Mouse (Mus musculus) midbrain, embryonic 11.5 days (tissue): ENCODE measurements around the gene Mprip. TPM values are rescaled to one million over a fixed set of nuclear protein-coding genes. Genes with fewer than 3 reads are reported as not detected.

Experiments used
- ATAC-seq: fragments of 200-750 bp; cut with Nextera tagmentation; 2 replicates; pipeline ENCODE4 v1.8.0; 2017; ENCODE audit warnings: moderate TSS enrichment, moderate library complexity; ENCODE audit not compliant: low FRiP score
- DNase-seq: peaks from one replicate; pipeline ENCODE4 v3.0.0; 2015; ENCODE audit warnings: low spot score; ENCODE audit errors: missing footprints
- H3K27ac ChIP-seq: fragments of 300-500 bp; sonication (generic); 2 replicates; pipeline ENCODE4 v1.5.1; 2014; ENCODE audit warnings: low read depth, low read length
- H3K27me3 ChIP-seq: fragments of 300-500 bp; sonication (generic); 2 replicates; pipeline ENCODE4 v1.6.1; 2014; ENCODE audit warnings: mild to moderate bottlenecking, low read length, moderate library complexity, mixed read lengths; ENCODE audit not compliant: control insufficient read depth, insufficient read depth
- H3K36me3 ChIP-seq: fragments of 300-500 bp; sonication (generic); 2 replicates; pipeline ENCODE4 v1.6.1; 2014; ENCODE audit warnings: mild to moderate bottlenecking, low read length, moderate library complexity, mixed read lengths; ENCODE audit not compliant: control insufficient read depth, insufficient read depth
- H3K4me1 ChIP-seq: fragments of 300-500 bp; sonication (generic); 2 replicates; pipeline ENCODE4 v1.6.1; 2014; ENCODE audit warnings: low read length; ENCODE audit not compliant: control insufficient read depth, insufficient read depth
- H3K4me2 ChIP-seq: fragments of 300-500 bp; sonication (generic); 2 replicates; pipeline ENCODE4 v1.6.1; 2014; ENCODE audit warnings: mild to moderate bottlenecking, moderate library complexity
- H3K4me3 ChIP-seq: fragments of 300-500 bp; sonication (generic); 2 replicates; pipeline ENCODE4 v1.5.1; 2014; ENCODE audit warnings: low read depth, low read length
- H3K9ac ChIP-seq: fragments of 300-500 bp; sonication (generic); 2 replicates; pipeline ENCODE4 v1.6.1; 2014; ENCODE audit warnings: low read length
- H3K9me3 ChIP-seq: fragments of 300-500 bp; sonication (generic); 2 replicates; pipeline ENCODE4 v1.6.1; 2016; ENCODE audit warnings: low read length; ENCODE audit not compliant: control insufficient read depth
- WGBS: fragments of 180-500 bp; shearing (Covaris S2); extraction: QIAGEN DNeasy Blood & Tissue Kit; methylation state at CpG from one replicate; pipeline ENCODE4 v1.1.7; 2014; 5-methylcytosine and 5-hydroxymethylcytosine counted together
- polyA plus RNA-seq: library from polyadenylated mRNA; unstranded; fragments of >200 nt; fragmentation: Nextera tagmentation; extraction: Ambion mirVana; gene quantifications from 2 replicates; pipeline ENCODE4 v1.2.1, GENCODE M21; 2014

Gene Mprip
- polyA plus RNA-seq, 1 experiment from 2014 or later: 69.5 TPM

DNA sequence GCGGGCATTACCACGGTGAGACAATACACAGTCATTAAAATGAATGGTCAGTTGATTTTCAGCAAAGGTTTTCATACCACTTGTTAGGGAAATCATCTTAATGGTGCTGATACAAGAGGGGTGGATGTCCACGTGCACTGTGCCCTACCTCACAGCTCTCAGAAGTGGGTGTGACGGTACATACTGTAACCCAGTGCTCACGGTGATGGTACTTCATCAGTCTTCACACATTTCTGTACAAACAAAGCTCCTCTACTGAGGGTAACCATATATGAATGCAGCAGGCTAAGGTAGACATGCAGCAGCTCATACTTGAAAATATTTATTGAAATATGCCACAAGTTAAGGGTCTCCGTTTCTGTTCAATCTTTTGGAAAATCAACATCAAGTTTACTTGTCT is 122.5 kb downstream of the Mprip start:
- 88% methylated on average over 6 of the region's 6 CpGs for WGBS
- no peak overlapping the region for H3K4me2 ChIP-seq

DNA sequence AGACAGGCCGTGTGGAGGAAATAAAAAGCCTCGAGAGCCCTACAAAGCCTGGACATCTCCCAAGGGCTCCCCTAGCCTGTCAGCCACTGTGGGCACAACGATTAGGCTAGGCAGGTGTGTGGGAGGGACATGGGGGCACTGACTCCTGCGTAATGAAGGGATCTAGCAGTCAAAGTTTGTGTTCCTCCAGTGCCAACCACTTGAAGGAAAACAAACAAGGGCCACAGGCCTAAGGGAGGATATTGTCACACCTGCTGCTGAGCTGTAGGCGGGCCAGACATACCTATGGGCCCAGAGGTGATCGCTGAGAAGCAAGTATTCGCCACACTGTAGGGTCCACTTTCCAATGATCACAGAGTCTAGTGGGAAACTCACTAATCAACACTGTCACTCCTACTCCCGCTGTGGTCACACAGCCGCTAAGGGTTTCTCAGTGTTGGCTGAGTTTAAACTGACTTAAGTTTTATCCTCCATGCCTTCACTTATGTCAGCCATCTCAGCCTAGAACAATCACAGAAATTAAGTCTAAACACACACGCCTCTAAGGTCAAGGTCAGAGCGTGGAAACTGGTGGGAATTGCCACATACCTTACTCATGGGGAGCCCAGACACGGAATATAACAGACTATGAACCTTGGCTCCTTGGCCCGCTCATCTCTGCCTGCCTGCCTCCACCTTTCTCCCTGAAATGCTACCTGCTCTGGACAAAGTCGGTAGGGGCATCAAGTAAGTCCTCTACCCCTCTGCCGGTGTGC is 125.5 kb downstream of the Mprip start:
- ATAC-seq: no peak
- DNase-seq: no peak
- Histone ChIP-seq H3K27me3 (peaks cover 2% of the 10 kb centered on the region; the same call in 1 of the 2 replicates), H3K9me3 (no peaks in the 10 kb centered on the region), H3K4me2 (peak overlapping the region; percentile 82), H3K4me3 (peak overlapping the region; percentile 39; the same call in 1 of the 2 replicates), H3K36me3 (no peaks in the 10 kb centered on the region; the same call in 1 of the 2 replicates), H3K4me1 (peaks cover 12% of the 10 kb centered on the region), H3K9ac (peak overlapping the region; percentile 64), H3K27ac (no peak overlapping the region)
- 55% methylated on average over 15 of the region's 15 CpGs for WGBS

More for the DNA sequence above, 122.5 kb downstream of the Mprip start:
- Histone ChIP-seq H3K27ac (no peak overlapping the region), H3K9me3 (no peaks in the 10 kb centered on the region), H3K9ac (no peak overlapping the region), H3K4me3 (no peak overlapping the region), H3K27me3 (peaks cover 2% of the 10 kb centered on the region; the same call in 1 of the 2 replicates), H3K36me3 (no peaks in the 10 kb centered on the region), H3K4me1 (peaks cover 12% of the 10 kb centered on the region)
- DNase-seq: peak; percentile 68
- ATAC-seq: no peak

DNA sequence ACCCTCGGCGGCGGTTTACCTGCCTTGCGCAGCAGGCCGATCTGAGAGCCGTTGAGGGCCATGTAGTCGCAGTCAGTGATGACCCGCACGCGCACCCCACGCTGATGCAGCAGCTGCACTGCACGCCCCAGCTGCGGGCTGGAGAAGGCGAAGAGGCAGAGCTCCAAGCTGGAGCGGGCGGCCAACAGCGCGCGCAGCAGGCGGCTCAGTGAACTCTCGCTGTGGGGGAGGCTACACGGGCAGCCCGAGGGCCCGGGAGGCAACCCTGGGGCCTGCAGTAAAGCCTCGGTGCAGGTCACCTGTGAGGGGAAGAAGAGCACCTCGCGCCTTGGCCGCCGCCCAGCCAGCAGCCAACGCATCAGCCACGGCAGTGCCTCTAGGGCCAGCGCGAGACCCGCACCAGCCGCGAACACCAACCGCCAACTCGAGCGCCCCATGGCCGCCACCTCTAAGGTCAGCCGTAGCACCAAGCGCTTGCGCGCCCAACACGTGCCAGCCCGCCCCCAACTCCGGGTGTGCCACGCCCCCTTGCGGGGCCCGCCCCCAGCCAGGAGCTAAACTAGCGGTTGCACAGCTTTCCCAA is 126.2 kb downstream of the Mprip start, which contains the start of gene Pld6:
Pld6 (minus strand) TSS at position 447 of the 583 bp plus-strand sequence.
- Histone ChIP-seq H3K9me3 (no peaks in the 10 kb centered on the region), H3K9ac (peak within 1 kb of the TSS; percentile 64), H3K27ac (no peak within 1 kb of the TSS), H3K4me2 (peak within 1 kb of the TSS; percentile 82), H3K4me1 (peaks cover 8% of the 10 kb centered on the region), H3K27me3 (peaks cover 2% of the 10 kb centered on the region; the same call in 1 of the 2 replicates), H3K4me3 (peak within 1 kb of the TSS; percentile 39), H3K36me3 (peaks cover 4% of the 10 kb centered on the region)
- 1% methylated on average over 50 of the region's 51 CpGs for WGBS
- peak; percentile 94 for DNase-seq
- peak; percentile 76 for ATAC-seq

DNA sequence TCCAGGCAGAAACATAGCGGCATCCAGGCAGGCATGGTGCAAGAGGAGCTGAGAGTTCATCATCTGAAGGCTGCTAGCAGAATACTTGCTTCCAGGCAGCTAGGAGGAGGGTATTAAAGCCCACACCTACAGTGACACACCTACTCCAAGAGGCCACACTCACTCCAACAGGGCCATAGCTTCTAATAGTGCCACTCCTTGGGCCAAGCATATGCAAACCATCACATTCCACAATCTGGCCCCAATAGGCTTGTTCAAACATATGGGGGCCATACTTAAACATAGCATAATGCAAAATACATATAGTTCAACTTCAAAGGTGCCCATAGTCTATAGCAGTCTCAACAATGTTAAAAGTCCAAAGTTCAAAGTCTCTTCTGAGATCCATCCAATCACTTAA is 128.2 kb downstream of the Mprip start:
- Histone ChIP-seq H3K4me3 (no peak overlapping the region), H3K4me2 (no peak overlapping the region), H3K9ac (no peak overlapping the region), H3K4me1 (peaks cover 7% of the 10 kb centered on the region), H3K27ac (no peak overlapping the region), H3K27me3 (peaks cover 2% of the 10 kb centered on the region; the same call in 1 of the 2 replicates), H3K36me3 (peaks cover 14% of the 10 kb centered on the region), H3K9me3 (no peaks in the 10 kb centered on the region)
- DNase-seq: no peak
- WGBS: 91% methylated on average over 1 of the region's 1 CpGs
- ATAC-seq: no peak

DNA sequence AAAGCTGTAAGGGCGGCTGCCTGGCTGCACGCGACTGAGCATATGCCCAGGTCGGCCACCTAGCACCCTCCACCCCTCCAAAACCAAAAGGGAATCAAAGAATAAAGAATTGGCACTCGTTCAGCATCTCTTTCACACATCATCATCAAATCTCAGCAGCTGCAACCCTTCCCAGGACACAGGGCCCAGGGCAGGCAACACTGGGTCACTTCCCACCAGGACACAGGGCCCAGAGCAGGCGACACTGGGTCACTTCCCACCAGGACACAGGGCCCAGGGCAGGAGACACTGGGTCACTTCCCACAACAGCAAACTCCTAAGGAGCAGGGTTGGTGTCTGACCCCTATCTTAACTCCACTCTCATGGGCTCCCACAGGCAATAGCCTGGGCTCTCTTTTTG is 132.3 kb downstream of the Mprip start:
- H3K4me3 ChIP-seq: no peak overlapping the region
- H3K9ac ChIP-seq: no peak overlapping the region
- no peaks in the 10 kb centered on the region for H3K9me3 ChIP-seq
- no peaks in the 10 kb centered on the region for H3K4me1 ChIP-seq
- WGBS: 96% methylated on average over 6 of the region's 6 CpGs
- H3K36me3 ChIP-seq: peaks cover 34% of the 10 kb centered on the region
- no peak overlapping the region for H3K4me2 ChIP-seq
- no peaks in the 10 kb centered on the region for H3K27me3 ChIP-seq
- no peak overlapping the region for H3K27ac ChIP-seq
- DNase-seq: no peak
- ATAC-seq: no peak

DNA sequence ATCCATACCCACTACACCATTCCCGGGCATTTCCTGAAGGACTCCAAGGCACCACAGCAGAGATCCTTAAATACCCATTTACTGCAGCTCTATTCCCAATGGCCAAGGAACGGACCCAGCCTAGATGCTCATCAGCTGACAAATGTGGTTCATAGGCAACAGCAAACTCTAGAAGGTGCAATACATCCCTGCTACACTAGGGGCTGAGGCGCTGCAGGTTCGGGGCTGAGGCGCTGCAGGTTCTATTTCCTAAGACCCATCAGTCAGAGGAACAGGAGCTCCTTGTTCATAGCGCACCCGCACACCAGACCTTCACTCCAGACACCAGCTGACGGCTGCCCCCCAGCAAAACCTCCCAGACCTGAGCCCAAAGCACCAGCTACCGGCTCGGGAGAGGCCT is 139.3 kb downstream of the Mprip start:
- Histone ChIP-seq H3K4me1 (no peaks in the 10 kb centered on the region), H3K9me3 (no peaks in the 10 kb centered on the region), H3K27me3 (no peaks in the 10 kb centered on the region), H3K9ac (no peak overlapping the region), H3K4me2 (no peak overlapping the region), H3K27ac (no peak overlapping the region), H3K4me3 (no peak overlapping the region), H3K36me3 (peaks cover 45% of the 10 kb centered on the region)
- DNase-seq: no peak
- WGBS: 93% methylated on average over 10 of the region's 10 CpGs
- ATAC-seq: no peak

DNA sequence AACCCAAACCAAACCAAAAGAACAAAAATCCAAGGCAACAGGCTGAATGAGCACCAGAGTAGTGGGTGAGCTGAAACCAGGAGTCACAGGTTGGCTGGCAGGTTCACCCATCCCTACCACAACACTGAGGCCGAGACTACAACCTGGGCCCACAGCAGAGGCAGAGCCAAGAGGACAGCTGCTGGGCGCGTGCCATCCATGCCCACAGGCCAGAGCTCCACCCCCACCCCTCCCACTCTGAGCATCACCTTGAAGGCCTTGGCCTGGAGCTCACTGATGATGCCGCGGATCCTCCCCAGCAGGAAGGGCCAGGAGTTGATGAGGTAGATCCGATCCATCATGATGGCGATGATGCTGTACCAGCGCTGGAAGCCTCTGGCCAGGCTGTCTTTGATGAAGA is 140.8 kb downstream of the Mprip start:
- no peaks in the 10 kb centered on the region for H3K9me3 ChIP-seq
- no peak overlapping the region for H3K27ac ChIP-seq
- peaks cover 41% of the 10 kb centered on the region for H3K36me3 ChIP-seq
- H3K9ac ChIP-seq: no peak overlapping the region
- ATAC-seq (no peak), DNase-seq (no peak)
- no peaks in the 10 kb centered on the region for H3K4me1 ChIP-seq
- H3K27me3 ChIP-seq: no peaks in the 10 kb centered on the region
- no peak overlapping the region for H3K4me3 ChIP-seq
- no peak overlapping the region for H3K4me2 ChIP-seq
- WGBS: 96% methylated on average over 8 of the region's 8 CpGs

DNA sequence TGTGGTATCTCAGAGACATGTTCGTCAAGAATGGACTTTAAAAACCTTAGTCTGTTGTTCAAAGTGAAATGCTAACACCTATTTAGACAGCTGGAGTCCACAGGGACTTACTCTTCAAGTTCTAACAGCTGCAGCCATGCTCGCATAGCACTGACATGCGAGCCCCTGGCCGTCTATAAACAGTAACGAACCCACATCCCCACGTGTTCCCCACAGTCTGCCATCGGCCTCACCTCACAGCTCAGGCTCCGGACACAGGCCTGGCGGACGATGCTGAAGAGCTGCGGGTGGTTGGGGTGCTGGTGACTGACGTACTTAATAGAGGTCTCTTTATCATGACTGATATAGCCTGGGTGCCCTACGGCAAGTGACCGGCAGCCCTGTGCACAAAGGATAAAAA is 142.4 kb downstream of the Mprip start:
- no peak overlapping the region for H3K27ac ChIP-seq
- no peak for DNase-seq
- H3K9ac ChIP-seq: no peak overlapping the region
- H3K27me3 ChIP-seq: no peaks in the 10 kb centered on the region
- H3K36me3 ChIP-seq: peaks cover 34% of the 10 kb centered on the region
- H3K4me3 ChIP-seq: no peak overlapping the region
- 91% methylated on average over 14 of the region's 14 CpGs for WGBS
- no peak for ATAC-seq
- no peak overlapping the region for H3K4me2 ChIP-seq
- H3K4me1 ChIP-seq: peaks cover 2% of the 10 kb centered on the region
- no peaks in the 10 kb centered on the region for H3K9me3 ChIP-seq

DNA sequence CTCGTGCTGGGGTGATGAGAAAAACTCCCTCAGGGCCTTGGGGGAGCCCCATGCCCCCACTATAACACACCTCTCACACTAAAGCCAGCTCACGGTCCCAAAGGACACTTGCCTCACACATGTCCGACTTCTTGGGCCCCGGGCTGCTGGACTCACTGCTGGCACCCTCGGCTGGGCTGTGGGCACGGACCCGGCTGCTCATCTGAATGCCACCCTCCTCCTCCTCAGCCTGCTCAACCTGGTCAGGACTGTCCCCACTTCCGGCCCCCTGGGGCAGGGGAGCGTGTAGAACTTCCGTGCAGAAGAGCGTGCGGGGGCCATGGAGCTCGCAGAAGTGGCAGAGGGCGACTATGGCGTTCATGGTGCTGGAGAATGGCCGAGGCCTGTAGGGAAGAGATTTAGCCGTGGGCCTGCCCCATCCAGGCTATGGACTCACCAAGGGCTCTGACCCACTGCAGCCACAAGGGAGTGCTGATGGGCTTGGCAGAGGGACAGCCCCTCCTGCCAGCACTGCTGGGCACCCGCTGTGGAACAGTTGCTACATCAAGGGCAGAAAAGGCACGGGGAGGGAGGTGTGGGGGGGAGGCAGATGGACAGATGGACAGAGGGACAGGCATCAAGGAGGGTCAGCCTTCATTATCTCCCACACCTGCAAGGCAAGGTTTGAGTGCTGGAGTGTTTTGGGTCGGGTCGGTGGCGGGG is 143.5 kb downstream of the Mprip start:
- DNase-seq (no peak), ATAC-seq (no peak)
- Histone ChIP-seq H3K36me3 (peaks cover 30% of the 10 kb centered on the region), H3K4me2 (no peak overlapping the region), H3K27ac (no peak overlapping the region), H3K9ac (no peak overlapping the region), H3K27me3 (no peaks in the 10 kb centered on the region), H3K9me3 (no peaks in the 10 kb centered on the region), H3K4me3 (no peak overlapping the region), H3K4me1 (peaks cover 9% of the 10 kb centered on the region)
- WGBS: 92% methylated on average over 22 of the region's 22 CpGs
